Mouse (Mus musculus) ES-Bruce4 (cell line): ENCODE data around the gene Alas2. TPM values are rescaled to one million over a fixed set of nuclear protein-coding genes. Genes with fewer than 3 reads are reported as not detected.

ENCODE experiments used
- H3K27ac ChIP-seq: 2 replicates; pipeline ENCODE4 v1.5.1; 2012; ENCODE audit warnings: low read length, inconsistent platforms; ENCODE audit not compliant: insufficient read depth
- H3K27me3 ChIP-seq: 2 replicates; pipeline ENCODE4 v1.6.1; 2012; ENCODE audit warnings: mild to moderate bottlenecking, low read length, inconsistent platforms; ENCODE audit not compliant: control insufficient read depth, poor library complexity, insufficient read depth, severe bottlenecking
- H3K36me3 ChIP-seq: 2 replicates; pipeline ENCODE4 v1.6.1; 2012; ENCODE audit warnings: inconsistent platforms, mild to moderate bottlenecking, low read length, moderate library complexity; ENCODE audit not compliant: control insufficient read depth, poor library complexity, insufficient read depth, severe bottlenecking
- H3K4me1 ChIP-seq: one replicate; pipeline ENCODE4 v1.8.1; 2011; ENCODE audit warnings: low read length; ENCODE audit not compliant: control insufficient read depth, insufficient read depth
- H3K4me3 ChIP-seq: 2 replicates; pipeline ENCODE4 v1.5.1; 2011; ENCODE audit warnings: low read depth, mild to moderate bottlenecking, low read length
- H3K9ac ChIP-seq: 2 replicates; pipeline ENCODE4 v1.6.1; 2012; ENCODE audit warnings: low read depth, mild to moderate bottlenecking, inconsistent platforms; ENCODE audit not compliant: poor library complexity, severe bottlenecking
- H3K9me3 ChIP-seq: replicated peaks from 2 replicates; pipeline ENCODE4 v1.6.1; 2012; ENCODE audit warnings: mild to moderate bottlenecking, low read length, inconsistent platforms; ENCODE audit not compliant: control insufficient read depth, poor library complexity, insufficient read depth, severe bottlenecking
- CTCF ChIP-seq: IDR thresholded peaks from one replicate; pipeline ENCODE4 v1.8.1; 2011; ENCODE audit warnings: low read depth, low read length
- EP300 ChIP-seq: IDR thresholded peaks from 2 replicates; pipeline ENCODE4 v1.6.1; 2011; ENCODE audit warnings: low read depth, low read length; ENCODE audit not compliant: insufficient read depth
- POLR2A ChIP-seq: IDR thresholded peaks from one replicate; pipeline ENCODE4 v1.8.1; 2011; ENCODE audit warnings: low read length; ENCODE audit not compliant: insufficient read depth
- polyA plus RNA-seq: library from polyadenylated mRNA; stranded (reverse); fragments of >200 nt; gene quantifications from 2 replicates; pipeline ENCODE4 v1.2.4, GENCODE M21; 2011; ENCODE audit warnings: low read depth; ENCODE audit not compliant: missing spikeins, insufficient read depth, insufficient read length

Alas2 gene
- not detected in 2 replicates for polyA plus RNA-seq

DNA sequence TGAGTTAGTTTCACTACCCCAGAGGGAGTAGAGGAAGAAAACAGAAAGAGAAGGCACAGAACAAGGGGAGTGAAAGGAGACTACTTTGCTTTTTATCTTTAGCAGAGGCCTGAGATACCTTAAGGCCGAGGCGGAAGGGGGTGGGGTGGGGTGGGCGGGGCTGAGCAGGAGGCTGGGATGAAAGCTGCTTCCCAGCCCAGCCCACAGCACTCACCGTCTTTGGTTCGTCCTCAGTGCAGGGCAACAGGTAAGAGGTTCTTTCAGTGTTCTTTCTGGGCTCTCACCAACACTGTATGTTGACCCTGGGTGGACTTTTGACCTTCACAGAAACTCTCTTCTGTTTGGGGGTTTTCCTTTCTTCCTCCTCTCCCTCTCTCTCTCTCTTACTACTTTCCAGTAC, at the start of gene Alas2:
Gene Alas2, plus strand, starts transcription at position 137 of the 400 bp plus-strand sequence.
- no peaks in the 10 kb centered on the region for H3K27me3 ChIP-seq
- TF ChIP-seq EP300 = no peak
- TF ChIP-seq CTCF = no peak
- TF ChIP-seq POLR2A = no peak
- 0 out of 2 replicates have a peak, but pooled peaks cover 2% of the 10 kb centered on the region for H3K36me3 ChIP-seq
- H3K9me3 ChIP-seq = no peaks in the 10 kb centered on the region
- no peaks in the 10 kb centered on the region for H3K4me1 ChIP-seq
- no peak within 1 kb of the TSS for H3K27ac ChIP-seq
- no peak within 1 kb of the TSS for H3K4me3 ChIP-seq
- no peak within 1 kb of the TSS for H3K9ac ChIP-seq

DNA sequence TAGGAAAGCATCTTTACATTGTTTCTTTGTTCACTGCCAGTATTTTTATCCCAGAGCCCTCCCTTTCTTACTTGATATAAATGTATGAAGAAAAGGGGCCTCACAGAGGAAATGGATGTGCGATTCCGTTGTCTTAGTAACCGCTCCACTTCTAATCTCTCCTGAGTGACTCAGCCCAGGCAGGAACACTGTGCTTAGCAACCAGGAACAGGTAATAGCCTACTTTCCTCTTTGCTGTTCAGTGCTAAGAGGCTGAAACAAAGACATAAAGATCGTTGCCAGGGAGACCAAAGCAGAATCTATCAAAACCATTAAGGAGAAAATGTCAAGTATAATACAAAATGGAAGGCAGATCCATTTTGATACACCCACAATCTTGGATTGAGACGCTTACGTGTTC, 38.5 kb upstream of the Alas2 start:
- TF ChIP-seq POLR2A (no peak), EP300 (no peak), CTCF (no peak)
- Histone ChIP-seq H3K27ac (no peak overlapping the region), H3K4me3 (no peak overlapping the region), H3K27me3 (no peaks in the 10 kb centered on the region), H3K36me3 (no peaks in the 10 kb centered on the region), H3K9ac (no peak overlapping the region), H3K4me1 (no peaks in the 10 kb centered on the region), H3K9me3 (no peaks in the 10 kb centered on the region)

DNA sequence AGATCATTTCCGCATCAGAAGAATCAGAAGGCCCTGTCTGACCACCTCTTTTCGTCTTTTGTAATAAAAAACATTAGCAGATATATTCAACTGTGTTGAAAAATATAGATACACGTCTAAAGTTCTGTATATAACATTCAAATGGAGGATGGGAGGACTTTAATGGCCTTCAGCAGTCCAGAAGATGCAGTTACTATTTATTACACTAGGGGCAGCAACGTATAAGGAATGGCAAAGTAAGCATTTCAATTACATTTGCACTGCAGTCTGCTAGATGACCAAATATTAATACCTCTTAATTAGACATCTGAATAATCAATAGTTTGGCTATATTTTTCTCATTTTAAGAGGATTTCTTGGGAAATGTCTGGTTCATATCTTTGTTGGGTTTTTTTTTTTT, 36.5 kb upstream of the Alas2 start:
- Histone ChIP-seq H3K27me3 (no peaks in the 10 kb centered on the region), H3K4me1 (no peaks in the 10 kb centered on the region), H3K9me3 (no peaks in the 10 kb centered on the region), H3K36me3 (no peaks in the 10 kb centered on the region), H3K9ac (no peak overlapping the region), H3K27ac (no peak overlapping the region), H3K4me3 (no peak overlapping the region)
- TF ChIP-seq CTCF (no peak), POLR2A (no peak), EP300 (no peak)

GRCm38 (mm10) chrX:150511274-150511673, 35.9 kb upstream of the Alas2 start:
- Histone ChIP-seq H3K9me3 (no peaks in the 10 kb centered on the region), H3K9ac (no peak overlapping the region), H3K27me3 (no peaks in the 10 kb centered on the region), H3K36me3 (no peaks in the 10 kb centered on the region), H3K4me1 (no peaks in the 10 kb centered on the region), H3K27ac (no peak overlapping the region), H3K4me3 (no peak overlapping the region)
- TF ChIP-seq CTCF (no peak), POLR2A (no peak), EP300 (no peak)

DNA sequence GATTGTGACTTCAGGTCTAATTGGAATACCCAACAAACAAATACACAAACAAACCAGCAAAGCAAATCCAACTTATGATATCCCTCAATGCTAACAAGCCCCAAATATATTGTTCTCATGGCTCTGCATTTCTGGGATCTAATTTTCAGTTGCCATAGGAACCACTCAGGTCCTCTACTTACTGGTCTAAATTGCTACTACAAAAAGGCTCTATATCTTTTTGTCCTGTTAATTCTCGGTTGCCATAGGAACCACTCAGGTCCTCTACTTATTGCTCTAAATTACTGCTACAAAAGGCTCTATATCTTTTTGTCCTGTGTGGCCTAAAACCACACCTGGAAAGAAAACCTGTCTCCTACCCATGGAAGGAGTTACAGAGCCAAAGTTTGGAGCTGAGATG, 33.0 kb upstream of the Alas2 start:
- Histone ChIP-seq H3K4me3 (no peak overlapping the region), H3K9ac (no peak overlapping the region), H3K4me1 (no peaks in the 10 kb centered on the region), H3K27ac (no peak overlapping the region), H3K36me3 (no peaks in the 10 kb centered on the region), H3K27me3 (no peaks in the 10 kb centered on the region), H3K9me3 (no peaks in the 10 kb centered on the region)
- no peak for TF ChIP-seq EP300
- TF ChIP-seq POLR2A = no peak
- no peak for TF ChIP-seq CTCF

- H3K4me1 ChIP-seq = no peaks in the 10 kb centered on the region
- H3K27ac ChIP-seq = no peak overlapping the region
- H3K36me3 ChIP-seq = no peaks in the 10 kb centered on the region
- H3K27me3 ChIP-seq = no peaks in the 10 kb centered on the region
- no peak overlapping the region for H3K4me3 ChIP-seq
- no peak overlapping the region for H3K9ac ChIP-seq
- TF ChIP-seq EP300 = no peak
- no peak for TF ChIP-seq POLR2A
- no peak for TF ChIP-seq CTCF
- no peaks in the 10 kb centered on the region for H3K9me3 ChIP-seq
Observed at GRCm38 (mm10) chrX:150516015-150516414, 31.2 kb upstream of the Alas2 start.
